Mouse (Mus musculus) intestine, embryonic 16.5 days (tissue): ENCODE measurements around the gene Mfsd12. TPM values are rescaled to one million over a fixed set of nuclear protein-coding genes. Genes with fewer than 3 reads are reported as not detected.
A peak's percentile ranks its signal among the peaks of the same experiment; 100 is the strongest.

Source experiments
- ATAC-seq: fragments of 200-750 bp; cut with Nextera tagmentation; 2 replicates; pipeline ENCODE4 v1.8.0; 2017; ENCODE audit warnings: moderate TSS enrichment, moderate library complexity
- H3K27ac ChIP-seq: fragments of 300-500 bp; sonication (generic); 2 replicates; pipeline ENCODE4 v1.5.1; 2014; ENCODE audit warnings: mild to moderate bottlenecking, low read length
- H3K27me3 ChIP-seq: fragments of 300-500 bp; sonication (generic); replicated peaks from 2 replicates; pipeline ENCODE4 v1.6.1; 2014; ENCODE audit warnings: low read length, control low read depth, mixed read lengths; ENCODE audit not compliant: control insufficient read depth, insufficient read depth
- H3K36me3 ChIP-seq: fragments of 300-500 bp; sonication (generic); 2 replicates; pipeline ENCODE4 v1.6.1; 2014; ENCODE audit warnings: low read length, control low read depth; ENCODE audit not compliant: control insufficient read depth, insufficient read depth
- H3K4me1 ChIP-seq: fragments of 300-500 bp; sonication (generic); 2 replicates; pipeline ENCODE4 v1.6.1; 2014; ENCODE audit warnings: low read length, control low read depth, mixed read lengths; ENCODE audit not compliant: control insufficient read depth, insufficient read depth
- H3K4me2 ChIP-seq: fragments of 300-500 bp; sonication (generic); 2 replicates; pipeline ENCODE4 v1.6.1; 2014; ENCODE audit warnings: low read depth, low read length, control low read depth
- H3K4me3 ChIP-seq: fragments of 300-500 bp; sonication (generic); 2 replicates; pipeline ENCODE4 v1.5.1; 2014; ENCODE audit warnings: mild to moderate bottlenecking, low read length
- H3K9ac ChIP-seq: fragments of 300-500 bp; sonication (generic); 2 replicates; pipeline ENCODE4 v1.6.1; 2014; ENCODE audit warnings: low read depth, low read length
- H3K9me3 ChIP-seq: fragments of 300-500 bp; sonication (generic); 2 replicates; pipeline ENCODE4 v1.6.1; 2016; ENCODE audit warnings: low read length, control low read depth; ENCODE audit not compliant: control insufficient read depth
- WGBS: fragments of 180-500 bp; shearing (Covaris S2); extraction: QIAGEN DNeasy Blood & Tissue Kit; methylation state at CpG from one replicate; pipeline ENCODE4 v1.1.7; 2014; 5-methylcytosine and 5-hydroxymethylcytosine counted together
- polyA plus RNA-seq: library from polyadenylated mRNA; unstranded; fragments of >200 nt; fragmentation: Nextera tagmentation; extraction: Ambion mirVana; gene quantifications from 2 replicates; pipeline ENCODE4 v1.2.1, GENCODE M21; 2015

Gene Mfsd12
- polyA plus RNA-seq, 1 experiment from 2014 or later = 21.6 TPM

DNA sequence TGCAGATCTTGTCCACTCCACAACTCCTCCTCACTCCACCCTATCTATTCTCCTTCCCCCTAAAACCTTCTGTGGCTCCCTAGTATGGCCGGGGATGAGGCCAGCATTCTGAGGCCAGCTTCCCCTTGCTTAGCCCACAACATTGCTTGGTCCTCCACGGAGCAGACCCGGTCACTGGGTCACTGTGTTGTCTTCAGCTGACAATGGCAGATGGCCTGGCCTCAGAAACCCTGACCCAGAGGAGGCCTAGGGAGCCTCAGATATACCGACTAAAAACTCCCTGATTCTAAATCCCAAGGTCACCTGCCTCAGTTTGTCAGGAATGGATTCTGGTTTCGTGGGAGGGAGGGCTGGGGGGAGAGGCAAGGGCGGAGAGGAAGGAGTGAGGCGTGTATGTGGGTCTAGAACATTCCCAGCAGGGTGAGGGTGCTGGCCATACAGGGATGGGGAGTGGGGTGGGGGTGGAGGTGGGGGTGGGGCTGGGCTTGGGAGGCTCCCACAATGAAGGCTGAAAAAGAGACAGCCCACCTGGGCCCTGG, 45.0 kb downstream of the Mfsd12 start:
- H3K4me1 ChIP-seq = peaks cover 40% of the 10 kb centered on the region
- H3K36me3 ChIP-seq = peaks cover 19% of the 10 kb centered on the region

DNA sequence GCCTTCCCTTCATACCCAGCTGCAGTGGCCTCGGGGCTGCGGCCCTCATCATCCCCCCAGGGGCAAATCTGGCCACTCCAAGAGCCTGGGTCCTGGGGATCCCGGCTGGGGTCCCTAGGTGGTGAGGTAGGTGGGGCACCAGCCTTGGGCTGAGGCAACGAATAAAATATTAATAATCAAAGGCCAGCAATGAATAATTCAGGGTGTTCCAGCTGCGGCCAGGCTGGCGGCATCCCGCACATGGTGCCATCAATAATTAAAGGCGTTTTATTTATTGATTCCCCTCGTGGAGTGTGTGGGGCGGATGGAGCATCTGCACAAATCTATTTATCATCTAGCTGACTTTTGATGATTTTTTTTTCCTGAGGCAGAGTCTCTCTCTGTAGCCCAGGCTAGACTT, 46.2 kb downstream of the Mfsd12 start:
- peaks cover 4% of the 10 kb centered on the region; the same call in 1 of the 2 replicates for H3K27me3 ChIP-seq
- H3K4me1 ChIP-seq = peaks cover 52% of the 10 kb centered on the region
- H3K9me3 ChIP-seq = no peaks in the 10 kb centered on the region
- WGBS = 60% methylated on average over 10 of the region's 10 CpGs
- H3K27ac ChIP-seq = no peak overlapping the region
- no peak for ATAC-seq
- peaks cover 14% of the 10 kb centered on the region for H3K36me3 ChIP-seq
- no peak overlapping the region for H3K4me2 ChIP-seq
- H3K4me3 ChIP-seq = no peak overlapping the region
- peak overlapping the region; percentile 56; the same call in 1 of the 2 replicates for H3K9ac ChIP-seq

More for the DNA sequence above, 45.0 kb downstream of the Mfsd12 start:
- Histone ChIP-seq H3K4me2 (peak overlapping the region; percentile 46; the same call in 1 of the 2 replicates), H3K27ac (peak overlapping the region; percentile 90), H3K27me3 (peaks cover 4% of the 10 kb centered on the region; the same call in 1 of the 2 replicates), H3K9me3 (no peaks in the 10 kb centered on the region), H3K4me3 (0 out of 2 replicates have a peak overlapping the region, but pooled peaks have one; percentile 0), H3K9ac (peak overlapping the region; percentile 56)
- ATAC-seq = no peak
- WGBS = 31% methylated on average over 7 of the region's 7 CpGs

DNA sequence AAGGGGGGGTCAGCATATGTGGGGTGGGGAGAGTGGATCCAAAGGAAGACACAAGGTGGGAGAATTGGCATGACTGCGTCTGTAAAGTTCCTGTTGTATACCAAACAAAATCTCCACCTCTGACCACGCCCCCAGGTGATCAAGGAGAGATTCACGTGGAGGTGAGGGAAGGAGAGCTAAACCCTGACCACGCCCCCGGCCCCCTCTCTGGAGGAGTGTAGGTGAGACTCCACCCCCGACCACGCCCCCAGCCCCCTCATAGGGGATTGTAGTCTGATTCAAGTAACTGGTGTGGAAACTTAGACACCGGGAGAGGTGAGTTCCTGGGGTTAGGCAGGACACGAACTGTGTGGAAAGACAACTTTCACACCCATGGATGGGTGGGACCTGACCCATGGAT, 46.8 kb downstream of the Mfsd12 start:
- Histone ChIP-seq H3K27me3 (peaks cover 4% of the 10 kb centered on the region; the same call in 1 of the 2 replicates), H3K27ac (no peak overlapping the region), H3K36me3 (peaks cover 14% of the 10 kb centered on the region), H3K9me3 (no peaks in the 10 kb centered on the region), H3K4me2 (no peak overlapping the region), H3K4me1 (peaks cover 57% of the 10 kb centered on the region), H3K9ac (no peak overlapping the region), H3K4me3 (no peak overlapping the region)
- WGBS = 29% methylated on average over 9 of the region's 9 CpGs
- ATAC-seq = no peak

DNA sequence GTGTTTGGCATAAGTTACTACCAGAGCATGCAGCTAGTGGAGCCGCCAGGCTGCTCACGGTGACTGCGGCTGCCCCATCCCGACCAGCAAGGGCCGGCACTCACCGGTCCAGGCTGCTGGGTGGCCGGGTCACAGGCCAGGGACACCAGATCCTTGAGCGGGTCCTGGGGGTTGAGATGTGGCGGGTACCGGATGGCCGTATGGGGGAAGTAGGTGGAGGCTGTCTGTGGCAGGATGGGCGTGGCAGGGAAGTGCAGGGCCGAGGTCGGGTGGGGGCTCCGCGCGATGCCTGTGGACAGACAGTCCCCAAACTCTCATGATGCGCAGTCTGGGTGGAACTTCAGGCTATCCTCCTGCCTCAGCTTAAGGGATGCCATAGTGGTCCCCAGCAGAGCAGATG, 47.4 kb downstream of the Mfsd12 start:
- Histone ChIP-seq H3K4me2 (no peak overlapping the region), H3K4me3 (no peak overlapping the region), H3K9me3 (no peaks in the 10 kb centered on the region), H3K27ac (no peak overlapping the region), H3K36me3 (peaks cover 14% of the 10 kb centered on the region), H3K27me3 (peaks cover 4% of the 10 kb centered on the region; the same call in 1 of the 2 replicates), H3K4me1 (peaks cover 60% of the 10 kb centered on the region), H3K9ac (0 out of 2 replicates have a peak overlapping the region, but pooled peaks have one; percentile 4)
- no peak for ATAC-seq
- WGBS = 60% methylated on average over 18 of the region's 18 CpGs

DNA sequence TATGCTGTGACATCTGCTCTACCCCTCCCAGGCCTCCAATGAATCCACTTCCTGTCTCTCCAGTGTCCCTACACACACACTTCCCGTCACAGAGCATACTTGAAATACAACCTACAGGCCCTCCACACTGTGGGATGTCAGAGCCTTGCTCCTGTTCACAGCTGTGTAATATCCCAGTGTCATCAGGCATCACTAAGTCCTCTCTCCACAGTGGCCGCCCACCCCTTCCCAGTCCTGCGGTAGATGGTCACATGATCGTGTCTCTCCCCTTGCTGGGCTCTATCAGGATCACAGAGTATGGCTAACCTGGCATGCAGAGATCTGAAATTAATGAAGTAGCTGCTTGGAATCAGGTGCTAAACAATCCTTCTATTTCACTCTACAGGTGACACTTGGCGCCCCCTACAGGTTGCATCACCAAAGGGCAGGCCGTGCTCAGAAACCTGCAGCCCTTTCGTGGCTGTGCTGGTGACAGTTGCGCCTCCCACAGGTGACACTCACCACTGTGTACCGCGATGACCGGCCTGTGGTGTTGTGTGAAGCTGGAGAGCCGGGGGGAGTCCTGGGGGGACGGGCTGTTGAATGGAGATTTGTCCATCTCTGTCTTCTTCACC, 48.4 kb downstream of the Mfsd12 start:
- peaks cover 68% of the 10 kb centered on the region for H3K4me1 ChIP-seq
- peaks cover 10% of the 10 kb centered on the region for H3K36me3 ChIP-seq
- H3K4me3 ChIP-seq = no peak overlapping the region
- H3K9me3 ChIP-seq = no peaks in the 10 kb centered on the region
- H3K27me3 ChIP-seq = peaks cover 4% of the 10 kb centered on the region; the same call in 1 of the 2 replicates
- H3K4me2 ChIP-seq = no peak overlapping the region
- WGBS = 51% methylated on average over 13 of the region's 13 CpGs
- no peak for ATAC-seq
- no peak overlapping the region for H3K9ac ChIP-seq
- H3K27ac ChIP-seq = no peak overlapping the region

DNA sequence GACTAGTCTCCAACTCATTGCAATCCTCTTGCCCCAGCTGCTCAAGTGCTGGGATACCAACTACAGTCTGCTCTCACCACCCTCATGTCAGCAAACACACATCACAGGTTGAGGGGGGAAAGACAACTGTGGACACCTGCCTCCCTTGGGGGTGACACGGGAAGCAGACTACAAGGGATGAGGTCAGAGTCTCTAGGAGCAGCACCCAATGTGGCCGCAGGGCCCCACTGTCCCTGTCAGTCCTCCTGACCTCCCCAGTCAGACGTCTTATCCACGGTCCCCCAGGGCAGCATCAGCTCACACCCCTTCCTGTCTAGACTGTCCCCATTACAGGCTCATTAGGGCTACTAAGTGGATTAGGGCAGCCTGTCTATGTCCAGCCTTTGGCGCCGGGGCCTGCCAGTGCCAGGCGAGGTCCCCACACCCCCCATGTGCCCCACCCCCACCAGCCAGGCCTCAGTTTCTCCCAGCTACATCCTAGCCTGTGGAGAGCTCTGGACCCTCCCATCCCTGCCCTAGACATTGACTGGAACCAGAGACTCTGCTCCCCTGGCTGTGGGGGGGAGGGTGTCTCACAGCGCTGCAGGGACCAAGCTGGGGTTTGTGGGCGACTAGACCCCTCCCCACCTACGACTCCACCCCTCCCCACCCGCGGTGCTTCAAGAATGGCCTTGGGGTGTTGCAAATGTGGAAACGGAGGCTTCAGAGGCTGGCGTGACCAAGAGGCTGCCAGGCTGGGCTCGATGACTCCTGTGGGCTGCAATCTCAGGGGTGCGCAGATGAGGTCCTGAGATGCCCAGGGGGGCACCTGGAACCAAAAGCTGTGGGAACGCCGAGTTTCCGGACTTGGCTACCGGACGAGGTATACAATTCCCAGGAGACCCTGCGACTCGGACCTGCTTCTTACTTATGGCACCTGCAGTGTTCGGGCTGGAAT, 49.5 kb downstream of the Mfsd12 start:
- Histone ChIP-seq H3K4me1 (peaks cover 70% of the 10 kb centered on the region), H3K36me3 (peaks cover 10% of the 10 kb centered on the region), H3K9ac (peak overlapping the region; percentile 51), H3K9me3 (no peaks in the 10 kb centered on the region), H3K27me3 (peaks cover 4% of the 10 kb centered on the region; the same call in 1 of the 2 replicates), H3K4me2 (peak overlapping the region; percentile 41), H3K27ac (no peak overlapping the region), H3K4me3 (peak overlapping the region; percentile 28; the same call in 1 of the 2 replicates)
- no peak for ATAC-seq
- WGBS = 41% methylated on average over 24 of the region's 24 CpGs

DNA sequence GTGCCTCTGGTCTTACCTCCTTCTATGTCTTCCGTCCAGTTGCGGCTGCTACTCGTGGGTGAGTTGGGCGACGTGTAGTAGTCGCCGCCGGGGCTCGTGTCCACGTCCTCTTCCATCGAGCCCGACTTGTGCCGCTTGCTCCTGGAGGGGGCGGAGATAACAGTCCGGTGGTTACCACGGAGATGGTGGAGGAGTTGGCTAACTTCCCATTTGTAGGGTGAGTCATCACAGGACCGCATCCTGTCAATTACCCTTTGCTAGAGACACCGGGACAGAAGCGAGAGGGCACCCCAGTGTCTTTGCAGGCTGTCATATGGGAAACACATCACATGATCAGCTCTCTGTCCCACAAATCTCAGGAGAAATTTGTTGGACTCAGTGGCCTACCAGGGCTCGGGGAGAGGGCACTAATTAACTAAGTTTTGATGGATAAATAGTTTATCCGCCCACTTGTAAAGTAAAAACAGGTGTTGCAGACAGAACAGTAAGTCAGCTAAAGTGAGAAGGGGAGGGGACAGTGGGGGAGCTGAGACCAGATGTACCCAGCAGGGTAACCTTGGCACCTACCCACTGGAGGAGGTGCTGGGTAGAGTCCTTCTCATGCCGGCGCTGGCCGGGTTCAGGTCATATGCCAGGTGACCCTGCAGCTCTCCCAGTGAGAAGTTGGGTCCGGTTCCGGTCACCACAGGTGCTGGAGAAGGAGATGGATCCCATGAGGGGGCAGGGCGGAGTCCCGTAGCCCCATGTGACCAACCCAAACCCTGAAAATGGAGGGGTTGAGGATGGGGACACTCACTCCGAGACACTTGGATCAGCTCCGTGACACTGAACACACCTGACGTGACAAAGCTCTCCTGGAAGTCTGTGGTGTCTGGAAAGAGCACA, 50.5 kb downstream of the Mfsd12 start:
- H3K9me3 ChIP-seq = no peaks in the 10 kb centered on the region
- peak overlapping the region; percentile 28; the same call in 1 of the 2 replicates for H3K4me3 ChIP-seq
- peaks cover 70% of the 10 kb centered on the region for H3K4me1 ChIP-seq
- ATAC-seq = peak; percentile 26; the same call in 1 of the 2 replicates
- WGBS = 28% methylated on average over 31 of the region's 31 CpGs
- H3K9ac ChIP-seq = peak overlapping the region; percentile 51
- peaks cover 4% of the 10 kb centered on the region; the same call in 1 of the 2 replicates for H3K27me3 ChIP-seq
- H3K36me3 ChIP-seq = peaks cover 10% of the 10 kb centered on the region
- H3K27ac ChIP-seq = peak overlapping the region; percentile 43
- H3K4me2 ChIP-seq = peak overlapping the region; percentile 41

DNA sequence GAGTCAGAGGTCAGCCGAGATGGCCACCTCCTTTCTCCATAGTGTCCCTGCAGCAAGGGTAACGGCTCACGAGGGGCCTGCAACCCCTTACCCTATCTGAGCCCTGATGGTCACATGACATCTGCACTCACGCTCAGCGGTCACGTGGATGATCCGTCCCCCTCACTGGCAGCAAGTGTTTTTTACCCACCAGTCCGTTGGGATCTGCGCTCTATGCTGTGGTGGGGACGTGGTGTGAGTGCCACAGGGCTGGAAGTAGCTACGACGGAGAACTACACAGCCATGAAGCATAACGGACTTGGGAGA, 51.1 kb downstream of the Mfsd12 start:
- no peak overlapping the region for H3K4me2 ChIP-seq
- H3K9me3 ChIP-seq = no peaks in the 10 kb centered on the region
- H3K27me3 ChIP-seq = peaks cover 4% of the 10 kb centered on the region; the same call in 1 of the 2 replicates
- H3K36me3 ChIP-seq = peaks cover 14% of the 10 kb centered on the region
- peaks cover 70% of the 10 kb centered on the region for H3K4me1 ChIP-seq
- H3K9ac ChIP-seq = no peak overlapping the region
- peak overlapping the region; percentile 43; the same call in 1 of the 2 replicates for H3K27ac ChIP-seq
- WGBS = 57% methylated on average over 13 of the region's 13 CpGs
- no peak for ATAC-seq
- no peak overlapping the region for H3K4me3 ChIP-seq
